Mouse (Mus musculus): ENCODE measurements around the gene Serpina3m.

GRCm38 (mm10) chr12:104433951-104434735 lies 95.9 kb downstream of the Serpina3m start:
- TF ChIP-seq CTCF (IDR thresholded peaks at IDR 0.05; ENCODE audit: borderline replicate concordance, control insufficient read depth, extremely low read depth, insufficient read depth, low read length, poor library complexity): no peak
- no peak for TF ChIP-seq POLR2A (IDR thresholded peaks at IDR 0.05; ENCODE audit: control insufficient read depth, extremely low read depth, insufficient read depth, low read length, poor library complexity)

Measured in thymus, adult 2 months (tissue).